Mouse (Mus musculus) cortical plate, adult 2 months (tissue): Measurements from ENCODE around the gene Atf6. TPM values are rescaled to one million over a fixed set of nuclear protein-coding genes. Genes with fewer than 3 reads are reported as not detected.

Experiments used
- H3K27ac ChIP-seq: fragments of 200-500 bp; 2 replicates; pipeline ENCODE4 v1.5.1; 2012; ENCODE audit warnings: low read length, control low read depth, inconsistent platforms; ENCODE audit not compliant: insufficient read depth
- H3K4me1 ChIP-seq: fragments of 200-500 bp; 2 replicates; pipeline ENCODE4 v1.6.1; 2011; ENCODE audit warnings: low read length; ENCODE audit not compliant: control insufficient read depth, insufficient read depth
- H3K4me3 ChIP-seq: fragments of 200-500 bp; 2 replicates; pipeline ENCODE4 v1.5.1; 2011; ENCODE audit warnings: mild to moderate bottlenecking, low read length, control low read depth; ENCODE audit not compliant: insufficient read depth
- CTCF ChIP-seq: fragments of 200-500 bp; IDR thresholded peaks from 2 replicates; pipeline ENCODE4 v1.5.1; 2011; ENCODE audit warnings: mild to moderate bottlenecking, control low read depth, low read length; ENCODE audit not compliant: insufficient read depth; ENCODE audit errors: extremely low read depth
- POLR2A ChIP-seq: fragments of 200-500 bp; IDR thresholded peaks from 2 replicates; pipeline ENCODE4 v1.6.1; 2011; ENCODE audit warnings: mild to moderate bottlenecking, low read length, control low read depth; ENCODE audit not compliant: insufficient read depth; ENCODE audit errors: extremely low read depth
- polyA plus RNA-seq: library from polyadenylated mRNA; depleted of rRNA; stranded (reverse); fragments of >200 nt; gene quantifications from 2 replicates; pipeline ENCODE4 v1.2.3, GENCODE M21; 2012

The Atf6 gene
- polyA plus RNA-seq, 1 experiment = 25.9 TPM

DNA sequence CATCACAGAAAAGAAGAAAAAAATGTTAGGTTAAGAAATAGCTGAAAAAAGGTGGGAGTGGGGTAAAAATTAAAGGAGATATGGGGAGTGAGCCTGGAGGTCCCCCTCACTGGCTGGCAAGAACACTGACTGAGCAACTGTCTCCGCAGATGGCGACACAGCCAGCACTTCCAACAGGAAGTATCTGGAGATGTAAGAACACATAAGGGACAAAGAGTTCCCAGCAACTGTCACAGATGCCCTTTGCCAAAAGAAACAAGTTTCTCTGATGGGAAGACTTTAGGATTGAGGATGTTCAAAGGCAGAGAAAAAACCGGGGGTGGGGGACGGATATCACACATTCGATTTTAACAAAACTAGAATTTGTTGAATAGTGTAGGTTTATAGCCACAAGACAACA is 146.0 kb downstream of the Atf6 start:
- TF ChIP-seq POLR2A = no peak
- no peak for TF ChIP-seq CTCF
- no peak overlapping the region for H3K27ac ChIP-seq
- H3K4me1 ChIP-seq = no peaks in the 10 kb centered on the region; the same call in 1 of the 2 replicates
- H3K4me3 ChIP-seq = no peak overlapping the region

DNA sequence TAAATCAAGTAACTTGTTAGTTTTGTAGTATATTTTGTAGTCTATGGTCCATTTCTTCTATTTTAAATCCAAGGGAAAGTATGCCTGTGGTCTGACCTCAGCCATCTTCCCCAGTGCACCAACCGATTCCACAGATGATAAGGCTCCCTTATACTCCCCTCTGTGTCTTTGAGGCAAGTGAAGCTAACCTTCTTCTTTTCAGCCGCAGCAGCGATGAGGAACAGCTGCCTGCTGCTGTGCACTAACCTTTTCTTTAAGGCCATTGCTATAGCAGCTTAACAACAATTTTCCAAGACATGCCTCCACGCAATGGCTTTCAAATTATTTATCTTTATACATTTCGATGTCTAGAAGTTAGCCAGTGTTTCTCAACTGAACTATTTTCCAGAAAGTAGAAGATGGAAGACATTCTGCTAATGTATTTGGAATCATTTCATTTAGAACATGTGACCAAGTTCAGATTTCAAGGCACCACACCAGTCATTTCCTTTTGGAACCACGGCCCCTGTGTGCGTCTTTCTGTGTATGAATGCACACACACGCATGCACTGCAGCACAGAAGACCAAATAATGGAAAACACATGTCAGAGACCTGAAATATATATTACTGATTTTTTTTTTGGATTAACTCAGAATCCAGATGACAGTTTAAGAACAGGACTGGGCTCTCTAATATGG is 149.3 kb downstream of the Atf6 start:
- TF ChIP-seq CTCF (no peak), POLR2A (no peak)
- Histone ChIP-seq H3K4me1 (no peaks in the 10 kb centered on the region; the same call in 1 of the 2 replicates), H3K4me3 (no peak overlapping the region), H3K27ac (no peak overlapping the region)

GRCm38 (mm10) chr1:170717241-170717828 is 150.2 kb downstream of the Atf6 start:
- Histone ChIP-seq H3K4me1 (no peaks in the 10 kb centered on the region; the same call in 1 of the 2 replicates), H3K4me3 (no peak overlapping the region), H3K27ac (no peak overlapping the region)
- TF ChIP-seq CTCF (no peak), POLR2A (no peak)

- no peak overlapping the region for H3K27ac ChIP-seq
- no peak overlapping the region for H3K4me3 ChIP-seq
- no peak for TF ChIP-seq POLR2A
- TF ChIP-seq CTCF = no peak
- H3K4me1 ChIP-seq = no peaks in the 10 kb centered on the region
Observed at GRCm38 (mm10) chr1:170711731-170712130, 155.8 kb downstream of the Atf6 start.

DNA sequence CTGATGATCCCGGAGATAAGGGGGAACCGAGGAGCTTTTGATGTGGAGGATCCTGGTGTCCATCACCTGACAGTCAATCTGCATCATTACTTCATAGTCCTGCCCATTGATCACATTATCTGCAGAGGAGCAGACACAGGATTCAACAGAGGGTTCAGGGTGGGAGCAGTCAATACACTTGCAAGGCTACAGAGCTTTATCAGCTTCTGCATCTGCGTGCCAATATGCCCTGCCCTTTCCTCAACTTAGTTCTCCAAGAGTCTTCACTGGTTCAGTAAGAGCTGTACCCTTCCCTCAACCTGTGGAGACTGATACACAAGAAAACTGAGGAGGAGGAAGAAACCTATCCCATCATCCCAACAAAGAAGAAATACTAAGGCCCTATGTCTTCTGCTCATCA is 157.6 kb downstream of the Atf6 start:
- H3K27ac ChIP-seq = no peak overlapping the region
- no peak for TF ChIP-seq CTCF
- no peak for TF ChIP-seq POLR2A
- no peaks in the 10 kb centered on the region for H3K4me1 ChIP-seq
- H3K4me3 ChIP-seq = no peak overlapping the region

- Histone ChIP-seq H3K4me1 (no peaks in the 10 kb centered on the region), H3K27ac (no peak overlapping the region), H3K4me3 (no peak overlapping the region)
- TF ChIP-seq CTCF (no peak), POLR2A (no peak)
Observed at GRCm38 (mm10) chr1:170709481-170709880, 158.1 kb downstream of the Atf6 start.

- Histone ChIP-seq H3K4me1 (no peaks in the 10 kb centered on the region), H3K4me3 (no peak overlapping the region), H3K27ac (no peak overlapping the region)
- TF ChIP-seq CTCF (no peak), POLR2A (no peak)
Observed at GRCm38 (mm10) chr1:170709034-170709433, 158.5 kb downstream of the Atf6 start.

DNA sequence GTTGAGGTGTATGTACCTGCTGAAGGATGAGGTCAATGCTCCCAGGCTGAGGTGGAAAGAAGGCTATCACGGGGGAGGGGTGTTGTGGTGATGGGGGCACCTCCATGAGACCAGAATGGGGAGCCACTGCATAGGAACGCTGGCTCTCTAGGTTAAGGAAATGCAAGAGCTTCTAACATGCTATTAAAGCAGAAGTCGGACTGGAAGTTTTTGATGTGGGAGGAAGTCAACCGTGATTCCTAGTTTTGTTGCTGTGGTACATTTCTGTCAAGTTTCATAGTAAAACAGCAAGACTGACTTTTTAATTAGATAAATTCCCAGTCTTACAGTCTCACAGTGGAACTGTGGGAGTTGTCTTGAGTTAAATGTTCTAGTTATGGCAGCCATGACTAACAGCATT is 161.5 kb downstream of the Atf6 start:
- Histone ChIP-seq H3K4me3 (no peak overlapping the region), H3K4me1 (no peaks in the 10 kb centered on the region), H3K27ac (no peak overlapping the region)
- TF ChIP-seq POLR2A (no peak), CTCF (no peak)

GRCm38 (mm10) chr1:170704911-170705594 is 162.5 kb downstream of the Atf6 start:
- Histone ChIP-seq H3K27ac (no peak overlapping the region), H3K4me3 (no peak overlapping the region), H3K4me1 (no peaks in the 10 kb centered on the region)
- TF ChIP-seq CTCF (no peak), POLR2A (no peak)
